Mouse (Mus musculus) megakaryocyte, embryonic 14.5 days (primary cell): Measurements from ENCODE around the gene E2f3.

Experiments used
- FLI1 ChIP-seq: IDR thresholded peaks from 2 replicates; pipeline ENCODE4 v1.6.1; 2012; ENCODE audit warnings: low read length, inconsistent platforms, mixed read lengths
- GATA1 ChIP-seq: IDR thresholded peaks from 3 replicates; pipeline ENCODE4 v1.6.1; 2012; ENCODE audit warnings: mixed read lengths, low read length, inconsistent platforms, borderline replicate concordance

DNA sequence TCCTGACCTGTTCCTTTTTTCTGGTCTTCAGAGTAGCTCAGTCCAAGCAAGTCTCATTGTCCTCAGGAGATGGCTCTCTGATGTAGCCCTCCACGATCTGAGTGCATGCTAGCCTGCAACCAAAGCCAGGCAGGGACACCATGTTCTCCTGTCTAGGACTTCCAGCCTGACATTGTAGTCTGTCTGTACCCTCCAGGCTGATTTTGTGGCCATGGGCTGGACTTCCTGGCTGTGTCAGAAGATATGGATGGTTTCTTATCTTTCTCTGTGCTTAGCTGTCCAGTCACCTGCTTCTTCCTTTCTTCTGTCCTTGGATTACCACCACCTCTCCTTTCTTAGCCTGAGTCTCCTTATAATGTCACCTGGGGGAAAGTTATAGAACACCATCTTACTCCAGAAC lies 83.2 kb downstream of the E2f3 start:
- TF ChIP-seq FLI1, result no peak
- no peak for TF ChIP-seq GATA1
